ENCODE assay signal across 9 mouse cellular contexts in the genomic region with DNA sequence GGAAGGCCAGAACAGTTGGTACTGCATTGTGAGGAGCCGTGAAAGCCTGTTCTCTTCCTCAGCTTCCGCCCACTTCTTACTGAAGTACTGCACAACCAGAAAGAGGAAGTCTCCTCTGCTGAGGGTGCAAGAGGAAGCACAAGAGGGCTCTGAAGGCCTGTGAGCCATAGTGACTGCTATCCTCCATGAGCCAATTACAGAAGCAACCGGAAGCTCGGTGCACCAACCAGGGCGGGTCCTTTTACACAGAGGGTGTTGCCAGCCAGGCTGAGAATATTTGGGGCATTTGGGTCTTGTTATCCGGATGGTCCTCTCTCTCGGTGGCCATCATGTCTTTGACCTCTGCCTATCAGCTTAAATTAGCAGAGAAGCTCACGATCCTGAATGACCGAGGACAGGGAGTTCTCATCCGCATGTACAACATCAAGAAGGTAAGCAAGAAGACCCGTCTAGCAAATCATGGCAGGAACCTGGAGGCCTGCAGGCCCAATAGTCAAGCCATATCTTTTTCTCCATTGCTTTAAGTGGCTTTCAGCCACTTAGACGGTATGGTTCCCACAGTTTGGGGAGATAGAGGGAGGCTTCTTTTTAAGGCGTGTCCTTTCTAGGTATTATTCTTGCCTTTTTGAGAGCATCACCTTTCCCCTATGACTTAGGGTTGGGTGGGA. TPM values are rescaled to one million over a fixed set of nuclear protein-coding genes. Genes with fewer than 3 reads are reported as not detected.
DNase-seq lines count a peak whose midpoint lies in the region; ATAC-seq and TF ChIP-seq lines count a peak whose summit lies in the region.
"Had no signal": no experiment of that assay in that cellular context is flagged by ENCODE, and none has a peak within 500 bp of the region (broad histone marks: within the 10 kb centered on the region; RNA-seq: fewer than 3 reads in every experiment).

A gene (plus strand): TSS at position 244 of the 668 bp plus-strand sequence.

- peak; percentile 91 for TF ChIP-seq POLR2A in CH12.LX (IDR thresholded peaks at IDR 0.05; ENCODE audit: low read depth, low read length)
- peak; percentile 18; the same call in 1 of the 2 replicates for TF ChIP-seq POLR2A in spleen, adult 2 months (IDR thresholded peaks at IDR 0.05; ENCODE audit: low read depth, low read length)

- H3K27me3 ChIP-seq in CH12.LX (replicated peaks), result no peaks in the 10 kb centered on the region
- no peaks in the 10 kb centered on the region for H3K27me3 ChIP-seq in liver, embryonic 15.5 days
- no peaks in the 10 kb centered on the region for H3K27me3 ChIP-seq in spleen, adult 2 months (ENCODE audit: control insufficient read depth, insufficient read depth, low read length)
- no peaks in the 10 kb centered on the region for H3K27me3 ChIP-seq in forebrain, embryonic 15.5 days

- peaks cover 5 to 30% of the 10 kb centered on the region in 2 experiments for H3K4me1 ChIP-seq in CH12.LX (ENCODE audit: control insufficient read depth in 1 of 2, insufficient read depth in 2 of 2)
- no peaks in the 10 kb centered on the region for H3K4me1 ChIP-seq in liver, embryonic 15.5 days (replicated peaks)
- H3K4me1 ChIP-seq in spleen, adult 2 months (ENCODE audit: control insufficient read depth, insufficient read depth, insufficient read length), result no peaks in the 10 kb centered on the region
- H3K4me1 ChIP-seq in forebrain, embryonic 15.5 days, result no peaks in the 10 kb centered on the region

- H3K36me3 ChIP-seq in CH12.LX (replicated peaks in 1 of 2; ENCODE audit: control insufficient read depth in 1 of 2, insufficient read depth in 1 of 2, low read length in 1 of 2), result peaks cover 12 to 31% of the 10 kb centered on the region in 2 experiments
- no peaks in the 10 kb centered on the region for H3K36me3 ChIP-seq in liver, embryonic 15.5 days (replicated peaks)
- peaks cover 3% of the 10 kb centered on the region; the same call in 1 of the 2 replicates for H3K36me3 ChIP-seq in spleen, adult 2 months (ENCODE audit: control insufficient read depth, insufficient read depth, low read length)
- no peaks in the 10 kb centered on the region for H3K36me3 ChIP-seq in forebrain, embryonic 15.5 days

- in situ Hi-C loops in CH12.LX (cut with MboI; ENCODE audit: low pct_ligation_motif_present, low pct_unique_long_range_greater_than_20kb, low sequenced_read_pairs), result no loop called here

- H3K4me2 ChIP-seq in CH12.LX (ENCODE audit: insufficient read depth, low read depth, poor library complexity, severe bottlenecking), result peak within 1 kb of the TSS; percentile 88
- H3K4me2 ChIP-seq in liver, embryonic 15.5 days, result peak within 1 kb of the TSS; percentile 29
- H3K4me2 ChIP-seq in forebrain, embryonic 15.5 days (replicated peaks), result no peak within 1 kb of the TSS

- WGBS in liver, embryonic 15.5 days (ENCODE audit: insufficient replicate concordance), result 20% methylated on average over 13 of the region's 13 CpGs
- WGBS in spleen, adult 2 months, result 6% methylated on average over 13 of the region's 13 CpGs
- 92% methylated on average over 13 of the region's 13 CpGs for WGBS in forebrain, embryonic 15.5 days

- peak; percentile 68 for ATAC-seq in liver, embryonic 15.5 days (ENCODE audit: insufficient read depth)
- ATAC-seq in forebrain, embryonic 15.5 days (replicated peaks), result no peak

- H3K4me3 ChIP-seq in CH12.LX (replicated peaks in 1 of 3; ENCODE audit: low read depth in 2 of 3, low read length in 2 of 3, poor library complexity in 1 of 3), result peak within 1 kb of the TSS; percentile 71 to 81 (median 73)
- peak within 1 kb of the TSS; percentile 44 for H3K4me3 ChIP-seq in liver, embryonic 15.5 days (replicated peaks)
- H3K4me3 ChIP-seq in spleen, adult 2 months (ENCODE audit: extremely low read depth, insufficient read depth, insufficient read length), result peak within 1 kb of the TSS; percentile 93
- no peak within 1 kb of the TSS for H3K4me3 ChIP-seq in forebrain, embryonic 15.5 days
- H3K4me3 ChIP-seq: myocyte had no signal

- dilution Hi-C loops in CH12.LX (cut with MboI; ENCODE audit: extremely low pct_ligation_motif_present, extremely low pct_unique_long_range_greater_than_20kb, low sequenced_read_pairs), result no loop called here

- H3K27ac ChIP-seq in CH12.LX (ENCODE audit: insufficient read depth, low read depth), result peak within 1 kb of the TSS; percentile 53
- H3K27ac ChIP-seq in liver, embryonic 15.5 days (replicated peaks), result no peak within 1 kb of the TSS
- H3K27ac ChIP-seq in spleen, adult 2 months (ENCODE audit: insufficient read depth, low read length), result peak within 1 kb of the TSS; percentile 83
- no peak within 1 kb of the TSS for H3K27ac ChIP-seq in forebrain, embryonic 15.5 days (replicated peaks)

- TF ChIP-seq RAD21 in CH12.LX (IDR thresholded peaks at IDR 0.05; ENCODE audit: low read depth, low read length), result peak; percentile 0

- H3K79me2 ChIP-seq in CH12.LX (replicated peaks; ENCODE audit: control insufficient read depth, extremely low read depth, insufficient read depth, poor library complexity, severe bottlenecking), result peaks cover 26% of the 10 kb centered on the region

- no peak for TF ChIP-seq EP300 in CH12.LX (IDR thresholded peaks at IDR 0.05; ENCODE audit: low read length)

- H3K9ac ChIP-seq in CH12.LX (ENCODE audit: insufficient read depth, low read depth), result peak within 1 kb of the TSS; percentile 96
- no peak within 1 kb of the TSS for H3K9ac ChIP-seq in liver, embryonic 15.5 days
- H3K9ac ChIP-seq in forebrain, embryonic 15.5 days (replicated peaks), result no peak within 1 kb of the TSS

- peak; percentile 27 for DNase-seq in gastrocnemius, adult 18-20 months (ENCODE audit: low spot score)
- no peak for DNase-seq in gastrocnemius, postnatal 10 days
- peak; percentile 99 for DNase-seq in CH12.LX (ENCODE audit: extremely low read depth)
- peak; percentile 54 to 79 for DNase-seq in heart, adult 9 months (ENCODE audit: low spot score in 2 of 2)
- peak; percentile 84 to 89 for DNase-seq in spleen, adult 2 months (ENCODE audit: low read depth in 1 of 2, low spot score in 2 of 2)
- DNase-seq in adipocyte (ENCODE audit: low spot score), result no peak

- TF ChIP-seq CTCF in CH12.LX (conservative IDR thresholded peaks at IDR 0.05 in 1 of 2, IDR thresholded peaks at IDR 0.05 in 1 of 2; ENCODE audit: low read depth in 2 of 2, low read length in 2 of 2), result peak in 1 of 2 experiments; percentile 12; a peak in 1 of 4 replicates
- TF ChIP-seq CTCF in spleen, adult 2 months (IDR thresholded peaks at IDR 0.05; ENCODE audit: extremely low read depth, insufficient read depth, insufficient read length, insufficient replicate concordance), result no peak

- H3K9me3 ChIP-seq in CH12.LX (replicated peaks; ENCODE audit: low read length), result no peaks in the 10 kb centered on the region
- no peaks in the 10 kb centered on the region for H3K9me3 ChIP-seq in liver, embryonic 15.5 days (replicated peaks)
- H3K9me3 ChIP-seq in forebrain, embryonic 15.5 days, result no peaks in the 10 kb centered on the region

TF ChIP-seq in CH12.LX, 34 proteins besides CTCF, POLR2A, EP300 and RAD21 (continues in another document):
- TF ChIP-seq NELFE (IDR thresholded peaks at IDR 0.05; ENCODE audit: low read depth, low read length) (peak; percentile 93), IRF4 (IDR thresholded peaks at IDR 0.05; ENCODE audit: low read depth, low read length) (0 out of 2 replicates have a peak, but pooled peaks have one; percentile 39), ELF1 (IDR thresholded peaks at IDR 0.05; ENCODE audit: low read depth, low read length) (peak; percentile 94), MYC (IDR thresholded peaks at IDR 0.05; ENCODE audit: low read depth, low read length) (peak; percentile 68; the same call in 1 of the 2 replicates), ZNF384 (IDR thresholded peaks at IDR 0.05; ENCODE audit: low read depth, low read length) (no peak), MAX (IDR thresholded peaks at IDR 0.05; ENCODE audit: low read length) (peak; percentile 71), ZC3H11A (IDR thresholded peaks at IDR 0.05; ENCODE audit: low read depth, low read length) (no peak), ZKSCAN1 (IDR thresholded peaks at IDR 0.05; ENCODE audit: borderline replicate concordance, low read depth, low read length) (no peak; the same call in 1 of the 2 replicates), UBTF (IDR thresholded peaks at IDR 0.05; ENCODE audit: low read depth, low read length) (no peak), JUN (IDR thresholded peaks at IDR 0.05; ENCODE audit: insufficient read depth, low read depth, low read length) (no peak), POLR2AphosphoS2 (IDR thresholded peaks at IDR 0.05; ENCODE audit: low read depth, low read length) (peak; percentile 89), PAX5 (IDR thresholded peaks at IDR 0.05; ENCODE audit: low read length) (no peak), RCOR1 (conservative IDR thresholded peaks at IDR 0.05; ENCODE audit: low read depth, low read length) (peak; percentile 72; the same call in 1 of the 2 replicates), MAFK (IDR thresholded peaks at IDR 0.05; ENCODE audit: insufficient replicate concordance, low read length) (peak; percentile 51; the same call in 1 of the 2 replicates), SMC3 (IDR thresholded peaks at IDR 0.05; ENCODE audit: low read depth, low read length) (peak; percentile 14; the same call in 1 of the 2 replicates), CHD1 (IDR thresholded peaks at IDR 0.05; ENCODE audit: low read depth, low read length) (peak; percentile 83), MAZ (IDR thresholded peaks at IDR 0.05; ENCODE audit: low read depth, low read length) (peak; percentile 72; the same call in 1 of the 2 replicates), MXI1 (IDR thresholded peaks at IDR 0.05; ENCODE audit: low read depth, low read length) (peak; percentile 61; the same call in 1 of the 2 replicates), NRF1 (IDR thresholded peaks at IDR 0.05; ENCODE audit: low read depth, low read length) (peak; percentile 46; the same call in 1 of the 2 replicates), ETS1 (conservative IDR thresholded peaks at IDR 0.05; ENCODE audit: low read depth, low read length) (0 out of 2 replicates have a peak, but pooled peaks have one; percentile 38), SIN3A (IDR thresholded peaks at IDR 0.05; ENCODE audit: low read length) (peak; percentile 77; the same call in 1 of the 2 replicates), KAT2A (IDR thresholded peaks at IDR 0.05; ENCODE audit: insufficient replicate concordance, low read length) (peak; percentile 79), HCFC1 (IDR thresholded peaks at IDR 0.05; ENCODE audit: low read depth, low read length) (peak; percentile 71)

RNA-seq across cellular contexts. Expression of the gene that starts here (rescaled TPM):
- under 1 TPM; 0.71 to 0.90 TPM for total RNA-seq in gastrocnemius, adult 18-20 months (2021)
- total RNA-seq in gastrocnemius, postnatal 10 days (2021), result 1 to 10 TPM; 2.3 to 4.3 TPM
- total RNA-seq in CH12.LX (2012; rRNA removed) (58.5 and 68.6 TPM in 2 replicates), CH12.LX (2014; rRNA removed) (77.7 and 78.2 TPM in 2 replicates)
- 102 and 109 TPM in 2 replicates for polyA plus RNA-seq in CH12.LX (2012; ENCODE audit: insufficient read length, low read depth)
- polyA plus RNA-seq in liver, embryonic 15.5 days (2015; fragmentation: Nextera tagmentation; extraction: Ambion mirVana), result 7.0 and 7.2 TPM in 2 replicates
- polyA plus RNA-seq in spleen, adult 2 months (2012; rRNA removed), result 64.8 and 74.2 TPM in 2 replicates
- polyA plus RNA-seq in forebrain, embryonic 15.5 days (2015; fragmentation: Nextera tagmentation; extraction: Ambion mirVana), result 1.4 and 1.8 TPM in 2 replicates

Comparison
In these comparisons a context has a peak if more than half of its experiments do, and no peak if none do; other contexts are left out.
1. RNA of the gene that starts here (total RNA-seq): 58.5 to 78.2 TPM in CH12.LX; 2.3 to 4.3 TPM in gastrocnemius, postnatal 10 days and 0.71 to 0.90 TPM in gastrocnemius, adult 18-20 months; every median in the first group is over 10 times any median in the second.
2. Peak in DNase-seq in gastrocnemius, adult 18-20 months; RNA of the gene not detected or under 1 TPM.
3. DNase-seq: peak in CH12.LX (single experiment), heart, adult 9 months (2 of 2) and spleen, adult 2 months (2 of 2); none in gastrocnemius, postnatal 10 days (single experiment) and adipocyte (single experiment).
4. H3K27ac ChIP-seq: peak in CH12.LX (single experiment) and spleen, adult 2 months (single experiment); none in liver, embryonic 15.5 days (single experiment) and forebrain, embryonic 15.5 days (single experiment).